Mouse (Mus musculus): Measurements from ENCODE around the gene Ptpn21.

The Ptpn21 gene

GRCm38 (mm10) chr12:98720628-98721027 lies 16.6 kb downstream of the Ptpn21 start:
- DNase-seq: no peak

- no peak for DNase-seq
Measured at GRCm38 (mm10) chr12:98716142-98716541, 21.1 kb downstream of the Ptpn21 start.

- DNase-seq: peak; percentile 32
Measured at GRCm38 (mm10) chr12:98714757-98715156, 22.4 kb downstream of the Ptpn21 start.

- DNase-seq: peak; percentile 86
Measured at GRCm38 (mm10) chr12:98713621-98714103, 23.5 kb downstream of the Ptpn21 start.

- DNase-seq: peak; percentile 35
Measured at GRCm38 (mm10) chr12:98712819-98713218, 24.4 kb downstream of the Ptpn21 start.

- DNase-seq: no peak
Measured at GRCm38 (mm10) chr12:98703961-98704360, 33.2 kb downstream of the Ptpn21 start.

GRCm38 (mm10) chr12:98703554-98703953 lies 33.7 kb downstream of the Ptpn21 start:
- no peak for DNase-seq

- no peak for DNase-seq
Measured at GRCm38 (mm10) chr12:98701564-98701963, 35.6 kb downstream of the Ptpn21 start.

GRCm38 (mm10) chr12:98697202-98697601 lies 40.0 kb downstream of the Ptpn21 start:
- DNase-seq: no peak

- no peak for DNase-seq
Measured at GRCm38 (mm10) chr12:98690230-98690629, 47.0 kb downstream of the Ptpn21 start.

GRCm38 (mm10) chr12:98683574-98683973 lies 53.6 kb downstream of the Ptpn21 start:
- peak; percentile 9 for DNase-seq

GRCm38 (mm10) chr12:98683171-98683570 lies 54.0 kb downstream of the Ptpn21 start:
- DNase-seq: peak; percentile 30

- no peak for DNase-seq
Measured at GRCm38 (mm10) chr12:98682196-98682595, 55.0 kb downstream of the Ptpn21 start.

- DNase-seq: no peak
Measured at GRCm38 (mm10) chr12:98679906-98680305, 57.3 kb downstream of the Ptpn21 start.

- peak; percentile 14 for DNase-seq
Measured at GRCm38 (mm10) chr12:98677336-98677735, 59.9 kb downstream of the Ptpn21 start.

GRCm38 (mm10) chr12:98676861-98677260 lies 60.3 kb downstream of the Ptpn21 start:
- DNase-seq: no peak

- peak; percentile 91 for DNase-seq
Measured at GRCm38 (mm10) chr12:98674627-98675143, 62.5 kb downstream of the Ptpn21 start.

GRCm38 (mm10) chr12:98673879-98674278 lies 63.3 kb downstream of the Ptpn21 start:
- no peak for DNase-seq

- no peak for DNase-seq
Measured at GRCm38 (mm10) chr12:98670429-98670828, 66.8 kb downstream of the Ptpn21 start.

GRCm38 (mm10) chr12:98669864-98670263 lies 67.3 kb downstream of the Ptpn21 start:
- DNase-seq: peak; percentile 11

GRCm38 (mm10) chr12:98669086-98669485 lies 68.1 kb downstream of the Ptpn21 start:
- DNase-seq: no peak

- peak; percentile 86 for DNase-seq
Measured at GRCm38 (mm10) chr12:98668132-98668814, 68.9 kb downstream of the Ptpn21 start.

GRCm38 (mm10) chr12:98662617-98663016 lies 74.6 kb downstream of the Ptpn21 start:
- DNase-seq: no peak

GRCm38 (mm10) chr12:98656873-98657272 lies 80.3 kb downstream of the Ptpn21 start:
- no peak for DNase-seq

- no peak for DNase-seq
Measured at GRCm38 (mm10) chr12:98644852-98645251, 92.4 kb downstream of the Ptpn21 start.
